Mouse (Mus musculus): ENCODE data around the gene Zfp780b. TPM values are rescaled to one million over a fixed set of nuclear protein-coding genes. Genes with fewer than 3 reads are reported as not detected.
"Not testable (repeated sequence)": the region's sequence is repeated elsewhere in the genome, so short reads cannot be mapped to it uniquely, and the experiment has no call there.

The Zfp780b gene
- not detected in 2 replicates for polyA plus RNA-seq (2012; ENCODE audit: insufficient read depth, insufficient read length, low replicate concordance, missing spikeins)

DNA sequence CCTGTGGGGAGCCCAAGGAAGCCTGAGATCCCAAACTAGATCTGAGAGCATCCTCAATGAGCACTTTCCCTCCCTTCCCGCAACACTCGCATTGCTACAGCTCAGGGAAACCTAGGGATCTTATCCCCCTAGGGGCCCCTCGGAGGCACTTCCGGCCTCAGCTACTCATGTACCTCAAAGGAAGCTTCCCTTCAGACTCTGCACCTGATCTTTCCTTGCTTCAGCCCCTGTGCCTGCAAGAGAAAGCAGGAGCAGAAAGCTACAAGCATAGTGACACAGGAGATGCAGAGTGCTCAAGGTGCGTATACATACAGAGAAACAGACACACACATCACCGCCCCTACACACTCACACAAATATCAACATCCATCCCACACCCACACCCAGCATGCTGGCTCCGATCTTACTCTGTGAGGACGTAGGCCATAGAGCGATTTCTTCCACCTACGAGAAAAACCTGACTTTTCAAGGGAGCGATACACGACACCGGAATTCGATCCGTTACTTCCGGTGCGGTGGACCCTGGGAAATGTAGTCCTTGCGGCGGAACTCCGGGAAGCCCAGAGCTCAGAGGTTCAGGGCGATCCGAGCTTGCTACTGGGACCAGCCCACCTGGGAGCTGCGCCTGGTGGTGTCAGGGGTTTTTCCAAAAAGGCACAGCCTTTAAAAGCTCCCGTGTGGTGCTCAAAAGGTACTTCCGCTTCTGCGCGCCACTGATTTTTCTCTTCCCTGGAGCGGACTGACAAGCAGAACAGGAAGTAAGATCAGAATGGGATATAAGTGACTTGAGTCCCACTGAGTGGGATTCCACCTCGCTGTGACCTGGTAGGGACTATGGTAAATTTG is at the start of gene Zfp780b:
TSS of gene Zfp780b (minus strand) at position 489 of the 846 bp plus-strand sequence.
- Histone ChIP-seq H3K4me1 (ENCODE audit: control insufficient read depth, insufficient read depth, low read length) (peaks cover 9% of the 10 kb centered on the region; the same call in 1 of the 2 replicates), H3K27ac (ENCODE audit: insufficient read depth, low read depth, low read length) (peak within 1 kb of the TSS; percentile 34; the same call in 1 of the 2 replicates), H3K4me3 (ENCODE audit: insufficient read depth, low read depth, low read length) (peak within 1 kb of the TSS; percentile 72)
- TF ChIP-seq POLR2A (IDR thresholded peaks at IDR 0.05; ENCODE audit: insufficient read depth, low read depth, low read length), result peak; percentile 22; the same call in 1 of the 2 replicates
- 0 out of 2 replicates have a peak, but pooled peaks have one; percentile 16 for TF ChIP-seq CTCF (IDR thresholded peaks at IDR 0.05; ENCODE audit: insufficient read depth, low read depth, low read length)
- WGBS, result under 1% methylated on average over 29 of the region's 29 CpGs

DNA sequence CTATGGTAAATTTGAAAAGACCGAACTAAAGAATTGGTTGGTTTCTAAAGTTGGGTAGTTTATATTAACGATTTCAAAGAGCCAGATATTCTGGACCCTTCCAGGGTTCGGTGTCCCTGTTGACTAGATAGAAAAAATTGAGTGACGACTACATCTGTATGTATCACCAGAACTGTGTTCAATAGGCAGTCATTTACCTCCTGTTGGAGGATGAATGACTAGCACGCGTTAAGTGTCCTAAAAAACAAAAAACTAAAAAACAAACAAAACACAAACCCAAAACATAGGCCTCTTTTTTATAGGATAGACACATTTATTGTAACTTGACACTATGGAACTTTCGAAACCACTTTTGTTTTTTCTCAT is 35.5 kb upstream of the Zfp780b start:
- WGBS, result 16% methylated on average over 7 of the region's 7 CpGs
- TF ChIP-seq POLR2A (IDR thresholded peaks at IDR 0.05; ENCODE audit: insufficient read depth, low read depth, low read length), result no peak
- no peak for TF ChIP-seq CTCF (IDR thresholded peaks at IDR 0.05; ENCODE audit: insufficient read depth, low read depth, low read length)
- Histone ChIP-seq H3K27ac (ENCODE audit: insufficient read depth, low read depth, low read length) (no peak overlapping the region), H3K4me3 (ENCODE audit: insufficient read depth, low read depth, low read length) (peak overlapping the region; percentile 89), H3K4me1 (ENCODE audit: control insufficient read depth, insufficient read depth, low read length) (peaks cover 3% of the 10 kb centered on the region; the same call in 1 of the 2 replicates)

DNA sequence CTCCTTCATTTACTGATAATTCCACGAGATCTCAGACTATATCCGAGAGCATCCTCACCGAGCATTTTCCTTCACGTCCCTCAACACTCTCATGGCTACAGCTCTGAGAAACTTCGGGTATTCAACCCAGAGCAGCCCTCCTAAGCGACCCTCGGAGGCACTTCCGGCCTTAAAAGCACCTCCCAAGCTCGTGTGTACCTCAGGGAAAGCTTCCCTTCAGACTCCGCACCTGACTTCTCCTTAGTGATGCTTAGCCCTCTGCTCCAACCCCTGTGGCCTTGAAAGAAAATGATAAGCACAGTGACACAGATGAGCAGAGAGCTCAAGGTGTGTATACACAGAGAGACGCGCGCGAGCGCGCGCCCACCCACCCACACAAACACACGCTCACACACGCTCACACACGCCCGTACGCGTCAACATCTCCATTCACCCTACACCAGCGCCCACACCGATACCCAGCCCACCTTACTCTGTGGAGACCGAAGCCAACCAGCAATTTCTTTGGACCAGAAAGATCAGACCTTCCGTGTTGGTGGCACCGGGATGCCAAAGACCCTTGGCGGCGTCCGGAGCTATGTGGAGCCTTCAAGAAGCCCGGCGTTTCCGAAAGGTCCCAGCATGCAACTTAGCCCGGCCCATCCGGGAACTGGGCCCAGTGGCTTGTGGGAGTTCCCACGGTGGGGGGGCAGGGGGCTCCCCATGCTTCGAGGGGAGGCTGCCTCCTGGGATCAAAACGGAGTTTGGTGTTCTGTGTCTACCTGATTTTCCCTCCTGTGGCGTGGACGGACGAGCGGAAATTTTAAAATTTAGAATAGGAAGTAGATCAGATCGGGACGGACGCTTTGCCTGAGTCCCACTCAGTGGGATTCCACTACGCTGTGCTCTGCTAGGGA is 34.8 kb upstream of the Zfp780b start, which contains the start of gene Zfp850:
TSS of gene Zfp850 (minus strand) at position 567 of the 896 bp plus-strand sequence.
- peak within 1 kb of the TSS; percentile 89 for H3K4me3 ChIP-seq (ENCODE audit: insufficient read depth, low read depth, low read length)
- H3K4me1 ChIP-seq (ENCODE audit: control insufficient read depth, insufficient read depth, low read length), result peaks cover 3% of the 10 kb centered on the region; the same call in 1 of the 2 replicates
- WGBS, result under 1% methylated on average over 47 of the region's 47 CpGs
- no peak for TF ChIP-seq CTCF (IDR thresholded peaks at IDR 0.05; ENCODE audit: insufficient read depth, low read depth, low read length)
- peak; percentile 15; the same call in 1 of the 2 replicates for TF ChIP-seq POLR2A (IDR thresholded peaks at IDR 0.05; ENCODE audit: insufficient read depth, low read depth, low read length)
- 0 out of 2 replicates have a peak within 1 kb of the TSS, but pooled peaks have one; percentile 11 for H3K27ac ChIP-seq (ENCODE audit: insufficient read depth, low read depth, low read length)

DNA sequence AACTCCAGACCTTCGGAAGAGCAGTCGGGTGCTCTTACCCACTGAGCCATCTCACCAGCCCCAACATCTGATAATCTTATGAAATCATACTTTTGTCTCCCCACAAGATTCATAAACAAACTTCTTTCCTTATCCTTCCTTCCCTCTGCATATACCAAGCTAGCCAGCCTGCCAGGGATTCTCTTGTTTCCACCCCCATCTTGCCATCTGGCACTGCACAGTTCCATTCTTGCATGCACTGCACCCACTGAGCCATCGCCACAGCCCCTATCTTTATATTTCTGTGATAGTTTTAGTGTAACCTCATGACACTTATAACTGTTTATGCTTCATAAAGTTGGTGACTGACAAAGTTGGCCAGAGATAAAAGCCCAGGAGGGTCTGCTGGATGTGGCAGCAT is 31.3 kb upstream of the Zfp780b start:
- H3K27ac ChIP-seq (ENCODE audit: insufficient read depth, low read depth, low read length), result no peak overlapping the region
- no peak for TF ChIP-seq CTCF (IDR thresholded peaks at IDR 0.05; ENCODE audit: insufficient read depth, low read depth, low read length)
- no peak for TF ChIP-seq POLR2A (IDR thresholded peaks at IDR 0.05; ENCODE audit: insufficient read depth, low read depth, low read length)
- H3K4me1 ChIP-seq (ENCODE audit: control insufficient read depth, insufficient read depth, low read length), result peaks cover 3% of the 10 kb centered on the region; the same call in 1 of the 2 replicates
- WGBS, result 95% methylated on average over 3 of the region's 3 CpGs
- no peak overlapping the region for H3K4me3 ChIP-seq (ENCODE audit: insufficient read depth, low read depth, low read length)

DNA sequence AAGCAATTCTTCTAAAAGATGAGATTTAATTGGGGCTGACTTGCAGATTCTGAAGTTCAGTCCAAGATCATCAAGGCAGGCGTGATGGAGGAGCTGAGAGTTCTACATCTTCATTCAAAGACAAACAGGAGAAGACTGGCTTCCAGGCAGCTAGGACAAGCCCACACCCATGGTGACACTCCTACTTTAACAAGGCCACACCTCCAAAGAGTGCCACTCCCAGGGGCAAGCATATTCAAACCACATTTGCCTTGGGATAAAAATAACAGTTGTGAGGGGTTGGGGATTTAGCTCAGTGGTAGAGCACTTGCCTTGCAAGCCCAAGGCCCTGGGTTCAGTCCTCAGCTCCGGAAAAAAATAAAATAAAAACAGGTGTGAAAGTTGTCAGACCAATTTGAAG is 3.2 kb upstream of the Zfp780b start:
- peaks cover 5% of the 10 kb centered on the region; the same call in 1 of the 2 replicates for H3K4me1 ChIP-seq (ENCODE audit: control insufficient read depth, insufficient read depth, low read length)
- TF ChIP-seq CTCF (IDR thresholded peaks at IDR 0.05; ENCODE audit: insufficient read depth, low read depth, low read length), result no peak
- TF ChIP-seq POLR2A (IDR thresholded peaks at IDR 0.05; ENCODE audit: insufficient read depth, low read depth, low read length), result no peak
- 89% methylated on average over 2 of the region's 2 CpGs for WGBS

DNA sequence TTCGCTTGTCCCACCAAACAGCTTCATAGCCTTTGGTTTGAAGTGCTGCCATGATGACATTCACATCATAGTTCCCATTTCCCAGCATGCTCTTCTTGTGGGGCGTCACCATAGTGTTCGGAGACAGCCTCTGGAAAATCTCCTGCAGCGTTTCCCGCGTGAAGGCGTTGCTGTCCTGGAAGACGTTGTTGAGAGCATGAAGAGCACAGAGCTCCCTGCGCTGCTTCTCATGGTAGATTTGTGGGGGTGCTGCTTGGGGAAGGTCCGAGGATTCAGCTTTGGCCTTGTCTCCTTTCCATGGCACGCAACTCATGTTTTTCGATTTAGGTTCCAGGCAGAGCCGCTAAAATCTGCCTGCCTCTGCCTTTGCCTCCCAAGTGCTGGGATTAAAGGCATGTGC is 29.5 kb downstream of the Zfp780b start:
- not testable (repeated sequence) for H3K4me1 ChIP-seq (ENCODE audit: control insufficient read depth, insufficient read depth, low read length); H3K27ac ChIP-seq (ENCODE audit: insufficient read depth, low read depth, low read length); H3K4me3 ChIP-seq (ENCODE audit: insufficient read depth, low read depth, low read length)
- 95% methylated on average over 13 of the region's 13 CpGs for WGBS

More for the DNA sequence above, 3.2 kb upstream of the Zfp780b start:
- no peak overlapping the region for H3K27ac ChIP-seq (ENCODE audit: insufficient read depth, low read depth, low read length)
- no peak overlapping the region for H3K4me3 ChIP-seq (ENCODE audit: insufficient read depth, low read depth, low read length)

DNA sequence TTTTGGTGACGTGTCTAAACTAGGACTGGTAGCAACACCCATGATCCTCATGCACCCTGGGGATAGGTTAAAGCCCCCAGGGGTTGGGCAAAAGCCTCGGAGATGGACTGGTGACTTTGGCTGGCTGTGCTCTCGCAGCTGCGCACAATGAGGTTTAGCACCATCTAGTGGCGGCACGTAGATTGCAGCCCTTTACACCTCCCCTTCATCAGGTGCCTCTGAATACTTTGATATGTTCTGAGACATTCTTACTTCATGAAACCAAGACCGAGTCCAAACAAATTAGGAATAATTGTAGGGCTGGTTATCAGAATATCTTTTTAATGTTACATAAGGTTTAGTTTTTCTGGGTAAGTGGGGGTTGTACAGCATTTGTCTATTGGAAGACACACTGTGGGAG is 37.1 kb downstream of the Zfp780b start:
- H3K27ac ChIP-seq (ENCODE audit: insufficient read depth, low read depth, low read length); H3K4me1 ChIP-seq (ENCODE audit: control insufficient read depth, insufficient read depth, low read length); H3K4me3 ChIP-seq (ENCODE audit: insufficient read depth, low read depth, low read length): not testable (repeated sequence)
- WGBS, result 28% methylated on average over 5 of the region's 7 CpGs

DNA sequence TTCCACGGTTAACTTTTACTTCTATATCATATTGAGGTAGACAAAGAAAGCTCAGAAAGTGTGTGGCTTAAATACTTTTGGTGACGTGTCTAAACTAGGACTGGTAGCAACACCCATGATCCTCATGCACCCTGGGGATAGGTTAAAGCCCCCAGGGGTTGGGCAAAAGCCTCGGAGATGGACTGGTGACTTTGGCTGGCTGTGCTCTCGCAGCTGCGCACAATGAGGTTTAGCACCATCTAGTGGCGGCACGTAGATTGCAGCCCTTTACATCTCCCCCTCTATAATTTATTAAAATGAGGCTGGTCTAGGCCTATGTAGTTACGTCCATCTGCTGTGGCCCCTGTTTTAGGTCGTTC is 45.2 kb downstream of the Zfp780b start:
- not testable (repeated sequence) for H3K27ac ChIP-seq (ENCODE audit: insufficient read depth, low read depth, low read length); H3K4me1 ChIP-seq (ENCODE audit: control insufficient read depth, insufficient read depth, low read length); H3K4me3 ChIP-seq (ENCODE audit: insufficient read depth, low read depth, low read length)
- 8% methylated on average over 1 of the region's 9 CpGs for WGBS
